Mouse (Mus musculus) heart, adult 2 months (tissue): Measurements from ENCODE around the gene 4932438H23Rik. TPM values are rescaled to one million over a fixed set of nuclear protein-coding genes. Genes with fewer than 3 reads are reported as not detected.
"Not testable (repeated sequence)": the region's sequence is repeated elsewhere in the genome, so short reads cannot be mapped to it uniquely, and the experiment has no call there.

Experiments used
- DNase-seq, 2 experiments: peaks; one replicate each; pipeline ENCODE4 v3.0.0; 2021
- H3K27ac ChIP-seq: fragments of 200-600 bp; 2 replicates; pipeline ENCODE4 v1.8.1; 2022
- H3K27me3 ChIP-seq: fragments of 200-500 bp; 2 replicates; pipeline ENCODE4 v1.6.1; 2012; ENCODE audit warnings: mild to moderate bottlenecking, low read length, inconsistent platforms, mixed read lengths; ENCODE audit not compliant: control insufficient read depth, insufficient read depth
- H3K36me3 ChIP-seq: fragments of 200-500 bp; 2 replicates; pipeline ENCODE4 v1.6.1; 2012; ENCODE audit warnings: low read length, inconsistent platforms; ENCODE audit not compliant: control insufficient read depth, insufficient read depth
- H3K4me1 ChIP-seq: fragments of 200-500 bp; 2 replicates; pipeline ENCODE4 v1.6.1; 2011; ENCODE audit warnings: low read length; ENCODE audit not compliant: control insufficient read depth, insufficient read depth
- H3K4me3 ChIP-seq: fragments of 200-600 bp; 2 replicates; pipeline ENCODE4 v1.8.1; 2022
- H3K79me2 ChIP-seq: fragments of 200-500 bp; replicated peaks from 2 replicates; pipeline ENCODE4 v1.6.1; 2012; ENCODE audit warnings: mild to moderate bottlenecking, inconsistent platforms, low read length, moderate library complexity, mixed read lengths; ENCODE audit not compliant: control insufficient read depth, insufficient read depth
- H3K9ac ChIP-seq: fragments of 200-500 bp; 2 replicates; pipeline ENCODE4 v1.6.1; 2012; ENCODE audit warnings: low read depth, mild to moderate bottlenecking, control low read depth, inconsistent platforms, low read length, mixed read lengths
- CTCF ChIP-seq: fragments of 200-600 bp; IDR thresholded peaks from 2 replicates; pipeline ENCODE4 v1.8.1; 2022; ENCODE audit warnings: antibody characterized with exemption, mild to moderate bottlenecking, moderate library complexity
- EP300 ChIP-seq: fragments of 200-500 bp; IDR thresholded peaks from 2 replicates; pipeline ENCODE4 v1.6.1; 2011; ENCODE audit warnings: low read depth, low read length, control low read depth; ENCODE audit not compliant: insufficient read depth
- POLR2A ChIP-seq: fragments of 200-500 bp; IDR thresholded peaks from 2 replicates; pipeline ENCODE4 v1.6.1; 2011; ENCODE audit warnings: mild to moderate bottlenecking, low read depth, low read length, control low read depth; ENCODE audit not compliant: insufficient read depth
- WGBS: fragments of 180-500 bp; shearing (Covaris S2); methylation state at CpG from one replicate; pipeline ENCODE4 v1.1.7; 2018; 5-methylcytosine and 5-hydroxymethylcytosine counted together
- intact Hi-C: fragments of 180-260 bp; cut with DNase I; formaldehyde crosslinking; loops from one replicate; pipeline ENCODE4 v1.15.1; 2025
- polyA plus RNA-seq: library from polyadenylated mRNA; depleted of rRNA; stranded (reverse); fragments of >200 nt; gene quantifications from 2 replicates; pipeline ENCODE4 v1.2.3, GENCODE M21; 2012
- total RNA-seq, 2 experiments: library from RNA; stranded (reverse); gene quantifications; 2 replicates each; pipeline ENCODE4 v1.2.3; 2021

Gene 4932438H23Rik
- total and polyA plus RNA-seq, 3 experiments = 0.06 to 0.14 TPM; not detected in 1

GRCm38 (mm10) chr16:91083002-91083646, 11.8 kb downstream of the 4932438H23Rik start:
- WGBS = 62% methylated on average over 4 of the region's 4 CpGs
- no peak overlapping the region for H3K9ac ChIP-seq
- H3K36me3 ChIP-seq = no peaks in the 10 kb centered on the region
- intact Hi-C loops = loop anchor here (5.0 kb wide), 1 partner anchor 84 kb away; no protein-coding TSS in a partner anchor
- no peaks in the 10 kb centered on the region for H3K4me1 ChIP-seq
- no peaks in the 10 kb centered on the region for H3K79me2 ChIP-seq
- DNase-seq = no peak
- H3K4me3 ChIP-seq = no peak overlapping the region
- TF ChIP-seq CTCF (no peak), EP300 (no peak), POLR2A (no peak)
- H3K27ac ChIP-seq = no peak overlapping the region
- H3K27me3 ChIP-seq = no peaks in the 10 kb centered on the region

DNA sequence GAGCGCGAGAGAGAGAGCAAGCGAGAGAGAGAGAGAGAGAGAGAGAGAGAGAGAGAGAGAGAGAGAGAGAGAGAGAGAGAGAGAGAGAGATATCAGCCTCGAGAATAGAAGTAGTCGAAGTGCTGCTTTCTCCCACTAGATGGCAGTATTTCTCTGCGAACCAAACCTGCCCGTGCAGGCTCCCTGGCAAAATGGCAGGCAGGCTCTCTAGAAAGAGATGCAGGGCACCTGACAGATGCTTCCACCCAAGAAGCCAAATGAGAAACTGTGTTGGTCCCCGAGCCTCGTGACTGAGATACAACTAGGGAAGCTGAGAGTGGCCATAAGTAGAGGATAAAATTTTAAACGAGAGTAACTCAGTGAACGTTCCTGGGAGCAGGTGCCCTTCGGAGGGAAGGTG, 13.4 kb downstream of the 4932438H23Rik start:
- TF ChIP-seq POLR2A (no peak), EP300 (peak; percentile 58; the same call in 1 of the 2 replicates), CTCF (peak; percentile 75)
- Histone ChIP-seq H3K4me3 (no peak overlapping the region), H3K27ac (no peak overlapping the region), H3K9ac (no peak overlapping the region), H3K4me1 (no peaks in the 10 kb centered on the region), H3K27me3 (no peaks in the 10 kb centered on the region), H3K36me3 (no peaks in the 10 kb centered on the region), H3K79me2 (no peaks in the 10 kb centered on the region)
- intact Hi-C loops = loop anchor here (1.0 to 5.0 kb wide), 3 partner anchors 86 to 271 kb away; no protein-coding TSS in a partner anchor
- peak; percentile 48 to 51 for DNase-seq
- WGBS = 24% methylated on average over 11 of the region's 12 CpGs

DNA sequence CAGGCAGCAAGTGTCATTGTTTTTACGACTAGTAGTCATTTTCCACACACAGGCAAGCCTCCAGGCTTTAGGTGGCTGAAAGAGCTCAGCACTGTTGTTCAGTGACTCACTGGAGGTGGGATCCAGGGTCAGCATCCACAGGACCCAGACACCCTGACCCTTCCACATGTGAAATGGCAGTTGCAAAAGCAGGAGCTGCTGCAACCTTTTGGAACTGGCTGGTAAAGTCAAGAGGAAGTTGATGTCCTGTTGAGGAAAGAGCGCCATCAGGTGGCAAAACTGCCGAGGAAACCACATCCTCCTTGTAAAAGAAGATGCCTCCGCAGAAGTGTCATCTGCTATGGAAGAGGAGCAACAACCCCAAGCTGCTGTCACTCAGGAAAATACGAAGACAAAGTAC, 18.7 kb downstream of the 4932438H23Rik start:
- Histone ChIP-seq H3K36me3 (no peaks in the 10 kb centered on the region), H3K27ac (no peak overlapping the region), H3K9ac (no peak overlapping the region), H3K4me3 (no peak overlapping the region), H3K79me2 (no peaks in the 10 kb centered on the region), H3K4me1 (no peaks in the 10 kb centered on the region), H3K27me3 (no peaks in the 10 kb centered on the region)
- WGBS = 65% methylated on average over 5 of the region's 5 CpGs
- intact Hi-C loops = loop anchor here (10.0 kb wide), 1 partner anchor 369 kb away; no protein-coding TSS in a partner anchor
- peak in 1 of 2 experiments; percentile 16 for DNase-seq
- TF ChIP-seq POLR2A (no peak), EP300 (no peak), CTCF (peak; percentile 13; the same call in 1 of the 2 replicates)

- H3K27ac ChIP-seq, H3K27me3 ChIP-seq, H3K79me2 ChIP-seq, H3K4me3 ChIP-seq, H3K9ac ChIP-seq, H3K36me3 ChIP-seq, DNase-seq, H3K4me1 ChIP-seq: not testable (repeated sequence)
- WGBS = 70% methylated on average over 8 of the region's 8 CpGs
- intact Hi-C loops = loop anchor here (10.0 kb wide), 1 partner anchor 369 kb away; no protein-coding TSS in a partner anchor
These were observed 19.5 kb downstream of the 4932438H23Rik start for GRCm38 (mm10) chr16:91075423-91075822.

DNA sequence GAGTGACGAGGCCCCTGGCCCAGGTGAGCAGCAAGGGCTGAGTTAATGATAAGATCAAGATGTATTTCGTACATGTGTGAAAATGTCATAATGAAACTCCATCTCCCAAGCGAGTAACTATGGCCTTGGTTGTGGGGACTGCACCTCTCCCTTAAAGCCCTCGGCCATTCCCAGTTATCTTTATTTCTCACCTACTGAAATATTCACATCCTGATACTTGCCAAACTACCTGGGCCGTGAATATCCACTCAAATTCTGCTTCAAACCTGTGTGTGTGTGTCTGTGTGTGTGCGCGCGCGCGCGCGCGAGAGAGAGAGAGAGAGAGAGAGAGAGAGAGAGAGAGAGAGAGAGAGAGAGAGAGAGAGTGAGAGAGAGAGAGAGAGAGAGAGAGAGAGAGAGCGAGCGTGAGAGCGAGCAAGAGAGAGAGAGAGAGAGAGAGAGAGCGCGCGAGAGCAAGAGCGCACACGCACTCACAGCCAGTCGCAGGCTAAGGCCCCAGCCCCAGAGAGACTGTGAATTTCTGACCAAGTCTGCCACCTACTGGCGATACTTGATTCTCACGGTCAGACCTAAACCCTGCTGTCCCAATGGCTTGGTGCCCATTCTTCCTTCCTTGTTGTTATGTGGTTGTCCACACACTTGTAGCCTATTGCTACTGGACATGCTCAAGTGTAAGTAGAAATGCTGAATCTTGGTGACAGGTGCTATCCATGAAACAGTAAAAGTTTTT, 21.6 kb downstream of the 4932438H23Rik start:
- no peak overlapping the region for H3K27ac ChIP-seq
- no peaks in the 10 kb centered on the region for H3K27me3 ChIP-seq
- H3K4me1 ChIP-seq = no peaks in the 10 kb centered on the region
- intact Hi-C loops = loop anchor here (10.0 kb wide), 1 partner anchor 371 kb away; no protein-coding TSS in a partner anchor
- no peaks in the 10 kb centered on the region for H3K79me2 ChIP-seq
- WGBS = 41% methylated on average over 23 of the region's 24 CpGs
- no peak overlapping the region for H3K9ac ChIP-seq
- DNase-seq = peak; percentile 83 to 86
- H3K4me3 ChIP-seq = no peak overlapping the region
- H3K36me3 ChIP-seq = no peaks in the 10 kb centered on the region
- TF ChIP-seq POLR2A (no peak), CTCF (peak; percentile 80), EP300 (peak; percentile 77; the same call in 1 of the 2 replicates)

- Histone ChIP-seq H3K27me3 (no peaks in the 10 kb centered on the region), H3K4me3 (no peak overlapping the region), H3K79me2 (no peaks in the 10 kb centered on the region), H3K9ac (no peak overlapping the region), H3K4me1 (no peaks in the 10 kb centered on the region), H3K27ac (no peak overlapping the region), H3K36me3 (no peaks in the 10 kb centered on the region)
- TF ChIP-seq EP300 = no peak
- TF ChIP-seq CTCF = no peak
- no peak for TF ChIP-seq POLR2A
- DNase-seq = no peak
- WGBS = 97% methylated on average over 1 of the region's 1 CpGs
- intact Hi-C loops = loop anchor here (10.0 kb wide), 1 partner anchor 373 kb away; no protein-coding TSS in a partner anchor
These were observed 22.7 kb downstream of the 4932438H23Rik start for GRCm38 (mm10) chr16:91072256-91072655.
